Mouse (Mus musculus) spleen, adult 10 weeks (tissue): ENCODE data around the gene Mthfd2l. TPM values are rescaled to one million over a fixed set of nuclear protein-coding genes. Genes with fewer than 3 reads are reported as not detected.

ENCODE experiments used
- polyA plus RNA-seq: library from polyadenylated mRNA; stranded (reverse); fragments of 350-450 nt; fragmentation: Illumina TruSeq; extraction: RNeasy Lipid Tissue Mini Kit (QIAGEN cat#74804); gene quantifications from one replicate; pipeline ENCODE4 v1.2.3, GENCODE M21; 2015; ENCODE audit warnings: low replicate concordance; ENCODE audit not compliant: insufficient read depth

Mthfd2l gene
- polyA plus RNA-seq = 15.7 TPM

DNA sequence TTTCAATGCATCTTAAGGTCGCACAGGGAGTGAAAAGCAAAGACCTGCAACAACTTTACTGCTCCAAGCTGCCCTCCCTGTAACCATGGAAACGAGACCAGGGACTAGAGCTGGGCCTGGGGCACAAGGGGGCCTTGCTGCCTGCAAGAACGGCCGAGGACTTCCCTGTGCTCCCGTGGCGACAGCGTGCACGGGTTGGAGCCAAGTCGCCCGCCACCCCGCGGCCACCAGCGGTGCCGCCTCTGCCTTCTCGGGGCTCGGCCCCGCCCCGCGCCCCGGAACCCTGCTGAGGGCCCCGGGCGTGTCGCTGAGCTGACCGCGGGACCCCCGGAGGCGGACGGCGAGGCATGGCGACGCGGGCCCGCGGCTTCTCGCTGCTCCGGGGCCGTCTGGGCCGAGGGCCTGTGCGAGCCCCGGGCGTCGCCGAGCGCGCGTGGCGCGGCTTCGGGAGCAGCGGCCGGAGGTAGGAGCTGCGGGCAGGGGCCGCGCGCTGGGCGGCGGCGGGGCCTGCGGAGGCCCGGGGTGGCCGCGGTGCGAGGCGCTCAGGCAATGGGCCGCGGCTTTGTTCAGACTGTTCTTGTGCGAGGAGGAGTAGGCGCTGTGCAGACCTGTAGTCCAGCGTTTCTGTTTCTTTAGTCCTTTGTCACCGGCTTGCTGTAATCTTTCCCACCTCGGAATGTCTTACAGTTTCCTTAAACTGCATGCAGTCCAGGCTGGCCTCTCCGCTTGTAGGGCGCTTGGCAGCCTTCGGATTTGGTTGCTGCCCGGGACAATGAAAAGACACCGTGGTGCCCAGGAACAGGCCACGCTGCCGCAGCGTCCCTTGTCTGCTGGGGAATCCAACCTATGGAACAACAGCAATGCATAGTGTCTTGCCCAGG, at the start of gene Mthfd2l:
TSS of gene Mthfd2l (plus strand) at position 147 of the 881 bp plus-strand sequence.

DNA sequence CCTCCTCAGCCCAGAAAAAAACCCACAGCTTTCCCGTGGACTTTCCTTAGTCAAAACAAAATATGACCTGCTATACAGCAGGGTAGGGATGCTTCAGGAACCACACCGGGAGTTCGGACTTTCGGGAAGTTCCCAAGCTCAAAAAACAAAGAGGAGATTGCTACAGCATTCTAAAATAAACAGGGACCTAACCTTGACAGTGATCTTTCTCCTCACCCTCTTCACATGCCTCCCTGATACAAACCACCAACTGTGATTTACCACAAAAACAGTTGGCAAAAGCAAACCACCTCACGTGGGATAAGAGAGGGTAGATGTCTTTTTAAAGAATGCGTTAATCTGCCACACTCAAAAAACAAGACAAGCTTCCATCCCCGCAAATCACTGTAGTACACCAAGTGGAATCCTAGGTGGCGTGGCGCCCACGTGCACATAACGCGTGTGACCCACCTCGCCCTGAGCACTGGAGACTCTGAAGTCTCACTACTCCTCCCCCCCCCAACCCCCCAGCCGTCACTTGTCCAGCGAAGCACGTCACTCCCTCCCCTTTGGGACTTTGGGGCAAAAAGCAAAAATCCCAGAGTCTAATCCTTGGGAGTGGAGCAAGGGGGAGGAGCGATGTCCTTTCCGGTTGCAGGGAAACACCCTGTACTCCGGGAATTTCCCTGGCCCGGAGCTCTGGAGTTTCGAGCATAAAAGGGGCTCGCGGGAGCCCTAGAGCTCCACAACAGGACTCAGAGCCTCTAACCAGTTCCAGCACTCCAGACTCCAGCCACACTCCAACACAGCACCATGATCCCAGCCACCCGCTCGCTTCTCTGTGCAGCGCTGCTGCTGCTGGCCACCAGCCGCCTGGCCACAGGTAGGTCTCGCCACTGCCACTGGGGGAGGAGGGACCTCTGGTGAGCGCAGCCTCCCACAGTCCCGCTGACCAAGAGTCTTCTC, 40.1 kb upstream of the Mthfd2l start, which contains the start of gene Cxcl1:
TSS of gene Cxcl1 (plus strand) at position 723 of the 945 bp plus-strand sequence.

DNA sequence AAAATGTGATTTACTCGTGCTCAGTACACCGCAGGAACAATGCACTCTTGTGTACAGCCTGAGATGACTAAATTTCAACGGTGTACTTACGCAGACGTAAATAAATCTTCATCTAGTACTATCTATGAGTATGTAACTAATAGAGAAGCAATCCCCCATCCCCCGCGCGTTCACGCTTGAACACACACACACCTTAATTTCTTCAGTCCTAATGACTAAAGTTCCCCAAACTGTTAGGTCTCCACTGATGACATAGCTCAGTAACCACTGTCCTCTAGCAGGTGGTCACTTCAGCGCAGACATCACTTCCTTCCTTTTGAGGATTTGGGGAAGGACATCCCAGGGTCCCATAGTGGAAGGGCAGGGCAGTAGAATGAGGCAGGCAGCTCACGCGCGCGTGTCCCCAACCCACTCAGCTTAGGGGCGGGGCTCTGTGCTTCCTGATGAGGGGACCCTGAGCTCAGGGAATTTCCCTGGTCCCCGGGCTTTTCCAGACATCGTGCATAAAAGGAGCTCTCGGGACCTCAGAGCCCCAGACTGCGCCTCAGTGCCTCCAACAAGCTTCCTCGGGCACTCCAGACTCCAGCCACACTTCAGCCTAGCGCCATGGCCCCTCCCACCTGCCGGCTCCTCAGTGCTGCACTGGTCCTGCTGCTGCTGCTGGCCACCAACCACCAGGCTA, 27.4 kb upstream of the Mthfd2l start, which contains the start of gene Cxcl2:
TSS of gene Cxcl2 (plus strand) at position 533 of the 682 bp plus-strand sequence.

DNA sequence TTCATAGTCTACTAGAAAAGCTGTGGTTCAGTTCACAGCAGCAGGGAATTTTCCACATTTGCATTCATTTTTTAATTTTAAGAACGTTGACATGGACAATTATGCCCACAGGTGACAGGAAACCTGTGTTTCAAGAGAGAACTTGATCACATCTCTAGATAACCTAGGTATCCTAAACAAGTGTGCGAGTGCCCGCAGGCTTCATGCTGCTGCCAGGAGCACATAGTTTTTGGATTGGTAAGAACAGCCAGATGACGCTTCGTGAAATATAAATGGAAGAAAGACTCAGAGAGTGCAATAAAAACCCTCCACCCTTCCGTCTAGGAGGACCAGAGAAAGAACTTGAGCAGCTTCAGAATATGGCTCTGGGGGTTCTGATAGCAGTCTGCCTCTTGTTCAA, 96.2 kb downstream of the Mthfd2l start, which contains the start of gene Epgn:
TSS of gene Epgn (plus strand) at position 301 of the 400 bp plus-strand sequence.

Other genes with a start within 250 kb of the Mthfd2l start
- gene Cxcl5, start 171.8 kb upstream of the Mthfd2l start, polyA plus RNA-seq = 1.7 TPM
- 117 TPM for gene Ppbp, start 162.6 kb upstream of the Mthfd2l start, polyA plus RNA-seq
- gene Pf4, start 158.7 kb upstream of the Mthfd2l start, polyA plus RNA-seq = 62.9 TPM
- gene Cxcl3, start 145.0 kb upstream of the Mthfd2l start, polyA plus RNA-seq = not detected
- gene Cxcl15, start 136.6 kb upstream of the Mthfd2l start, polyA plus RNA-seq = not detected
- 1.3 TPM for gene Cxcl1, start 39.9 kb upstream of the Mthfd2l start, polyA plus RNA-seq
- 0.22 TPM for gene Cxcl2, start 27.2 kb upstream of the Mthfd2l start, polyA plus RNA-seq
- gene Epgn, start 96.3 kb downstream of the Mthfd2l start, polyA plus RNA-seq = not detected
- not detected for gene Ereg, start 143.5 kb downstream of the Mthfd2l start, polyA plus RNA-seq
- gene Areg, start 208.5 kb downstream of the Mthfd2l start, polyA plus RNA-seq = not detected